Comparison of ENCODE assay signal across 8 mouse cellular contexts in genomic region chr2:163471710-163472465, GRCm38 (mm10). TPM values are rescaled to one million over a fixed set of nuclear protein-coding genes. Genes with fewer than 3 reads are reported as not detected.
DNase-seq lines count a peak whose midpoint lies in the region; ATAC-seq and TF ChIP-seq lines count a peak whose summit lies in the region.

No protein-coding gene starts in this region.

- CTCF ChIA-PET in Patski (lab: Charles Lee): interaction anchor here (0.8 to 1.8 kb wide), 10 partner anchors 9 to 114 kb away, joined by 3 to 8 read pairs (median 4); no protein-coding TSS in a partner anchor

- H3K27me3 ChIP-seq in Patski: peaks cover 3% of the 10 kb centered on the region
- no peaks in the 10 kb centered on the region for H3K27me3 ChIP-seq in kidney, embryonic 15.5 days

- WGBS in kidney, embryonic 15.5 days: 4% methylated on average over 36 of the region's 36 CpGs
- 2% methylated on average over 36 of the region's 36 CpGs for WGBS in macrophage (ENCODE audit: missing documents)

- peak; percentile 59 for ATAC-seq in Patski
- ATAC-seq in kidney, embryonic 15.5 days (replicated peaks; ENCODE audit: low FRiP score): peak; percentile 83

- TF ChIP-seq CTCF in Patski (IDR thresholded peaks at IDR 0.05): no peak

- peak overlapping the region; percentile 95 for H3K4me3 ChIP-seq in kidney, embryonic 15.5 days (replicated peaks)
- H3K4me3 ChIP-seq in macrophage (ENCODE audit: inconsistent target): peak overlapping the region; percentile 60

- no peaks in the 10 kb centered on the region for H3K9me3 ChIP-seq in kidney, embryonic 15.5 days (replicated peaks)

- POLR2A ChIA-PET in Patski (lab: Charles Lee): interaction anchor here (0.6 to 1.1 kb wide), 2 partner anchors 61 to 1199 kb away, joined by 3 to 4 read pairs; no protein-coding TSS in a partner anchor

- DNase-seq in embryo, embryonic 11.5 days (ENCODE audit: low read depth, low spot score): peak; percentile 16
- no peak for DNase-seq in embryo, embryonic 10 days (ENCODE audit: low spot score)
- no peak for DNase-seq in Patski (ENCODE audit: low read depth, low spot score)
- DNase-seq in gonadal fat pad, adult 2 months (ENCODE audit: low read depth): peak; percentile 97
- no peak for DNase-seq in urinary bladder, postnatal 10 days (ENCODE audit: low spot score)
- no peak for DNase-seq in cerebellum, adult 18-20 months

- H3K36me3 ChIP-seq in kidney, embryonic 15.5 days: peaks cover 26% of the 10 kb centered on the region
- no peaks in the 10 kb centered on the region for H3K36me3 ChIP-seq in macrophage (ENCODE audit: inconsistent target)

- in situ Hi-C loops in Patski (cut with MboI; ENCODE audit: low pct_unique_long_range_greater_than_20kb): loop anchor here (5.0 kb wide), 1 partner anchor 50 kb away; the partner anchor contains the start of gene Oser1

- H3K27ac ChIP-seq in kidney, embryonic 15.5 days: peak overlapping the region; percentile 66
- no peak overlapping the region for H3K27ac ChIP-seq in macrophage

- H3K9ac ChIP-seq in kidney, embryonic 15.5 days: peak overlapping the region; percentile 75

- H3K4me2 ChIP-seq in kidney, embryonic 15.5 days: peak overlapping the region; percentile 86

- H3K79me2 ChIP-seq in macrophage (ENCODE audit: inconsistent target): no peaks in the 10 kb centered on the region

- H3K4me1 ChIP-seq in kidney, embryonic 15.5 days: peaks cover 9% of the 10 kb centered on the region

RNA-seq across cellular contexts. Expression of gene Fitm2, which starts 0.5 kb away (rescaled TPM):
- polyA plus RNA-seq in Patski (2021) (11.7 TPM), macrophage (2018) (1.3 to 3.6 TPM (median 2.1 TPM) in 3 replicates)
- 41.0 and 44.1 TPM in 2 replicates for polyA plus RNA-seq in gonadal fat pad, adult 2 months (2012; rRNA removed)
- 9.8 TPM in 2 replicates for polyA plus RNA-seq in kidney, embryonic 15.5 days (2015; fragmentation: Nextera tagmentation; extraction: Ambion mirVana)
- 1 to 10 TPM in 12 of 26 experiments, under 1 TPM in 12, not detected in 2; 0.25 to 4.1 (median 0.97) TPM for total RNA-seq in macrophage (2018; cell fraction: chromatin; rRNA removed)
- total RNA-seq in macrophage (2018; cell fraction: cytosol; rRNA removed): 1 to 10 TPM in 25 of 26 experiments, under 1 TPM in 1; 0.81 to 3.8 (median 2.5) TPM
- 1 to 10 TPM in 25 of 26 experiments, under 1 TPM in 1; 0.86 to 6.8 (median 2.2) TPM for total RNA-seq in macrophage (2018; cell fraction: nucleus; rRNA removed)

RNA-seq across cellular contexts. Expression of gene R3hdml, which starts 20.2 kb away (rescaled TPM):
- polyA plus RNA-seq in Patski (2021) (not detected), macrophage (2018) (not detected in 3 replicates)
- polyA plus RNA-seq in gonadal fat pad, adult 2 months (2012; rRNA removed): not detected in 2 replicates
- polyA plus RNA-seq in kidney, embryonic 15.5 days (2015; fragmentation: Nextera tagmentation; extraction: Ambion mirVana): 31.2 and 34.9 TPM in 2 replicates
- not detected for total RNA-seq in macrophage (2018; cell fraction: chromatin; rRNA removed)
- not detected for total RNA-seq in macrophage (2018; cell fraction: cytosol; rRNA removed)
- not detected for total RNA-seq in macrophage (2018; cell fraction: nucleus; rRNA removed)

RNA-seq across cellular contexts. Expression of gene Gdap1l1, which starts 33.6 kb away (rescaled TPM):
- polyA plus RNA-seq in Patski (2021): 0.21 TPM
- 0.55 and 1.3 TPM in 2 replicates for polyA plus RNA-seq in gonadal fat pad, adult 2 months (2012; rRNA removed)
- 1.2 and 2.8 TPM in 2 replicates for polyA plus RNA-seq in kidney, embryonic 15.5 days (2015; fragmentation: Nextera tagmentation; extraction: Ambion mirVana)
- under 1 TPM in 6 of 26 experiments, not detected in 20; 0.49 to 0.99 (median 0.68) TPM for total RNA-seq in macrophage (2018; cell fraction: chromatin; rRNA removed)
- 1 to 10 TPM in 5 of 26 experiments, under 1 TPM in 19, not detected in 2; 0.07 to 2.1 (median 0.63) TPM for total RNA-seq in macrophage (2018; cell fraction: cytosol; rRNA removed)
- 1 to 10 TPM in 1 of 26 experiments, under 1 TPM in 7, not detected in 18; 0.41 to 1.3 (median 0.83) TPM for total RNA-seq in macrophage (2018; cell fraction: nucleus; rRNA removed)
- polyA plus RNA-seq in macrophage (2018): 0.63 to 2.4 TPM (median 1.1 TPM) in 3 replicates

RNA-seq across cellular contexts. Expression of gene Hnf4a, which starts 34.7 kb away (rescaled TPM):
- polyA plus RNA-seq in Patski (2021): 0.19 TPM
- polyA plus RNA-seq in gonadal fat pad, adult 2 months (2012; rRNA removed): 2.2 and 4.5 TPM in 2 replicates
- polyA plus RNA-seq in kidney, embryonic 15.5 days (2015; fragmentation: Nextera tagmentation; extraction: Ambion mirVana): 18.6 and 19.4 TPM in 2 replicates
- total RNA-seq in macrophage (2018; cell fraction: chromatin; rRNA removed): not detected
- not detected for total RNA-seq in macrophage (2018; cell fraction: cytosol; rRNA removed)
- total RNA-seq in macrophage (2018; cell fraction: nucleus; rRNA removed): not detected
- not detected in 3 replicates for polyA plus RNA-seq in macrophage (2018)

RNA-seq across cellular contexts. Expression of gene Oser1, which starts 47.4 kb away (rescaled TPM):
- 39.0 TPM for polyA plus RNA-seq in Patski (2021)
- 25.0 and 25.5 TPM in 2 replicates for polyA plus RNA-seq in gonadal fat pad, adult 2 months (2012; rRNA removed)
- polyA plus RNA-seq in kidney, embryonic 15.5 days (2015; fragmentation: Nextera tagmentation; extraction: Ambion mirVana): 87.0 and 87.3 TPM in 2 replicates
- total RNA-seq in macrophage (2018; cell fraction: chromatin; rRNA removed): 10 to 100 TPM; 25.3 to 59.8 (median 30.5) TPM
- 10 to 100 TPM; 32.8 to 66.5 (median 42.2) TPM for total RNA-seq in macrophage (2018; cell fraction: cytosol; rRNA removed)
- 10 to 100 TPM; 31.1 to 56.1 (median 42.5) TPM for total RNA-seq in macrophage (2018; cell fraction: nucleus; rRNA removed)
- polyA plus RNA-seq in macrophage (2018): 49.3 to 58.0 TPM (median 55.1 TPM) in 3 replicates

Comparison
In these comparisons a context has a peak if more than half of its experiments do, and no peak if none do; other contexts are left out.
1. DNase-seq: peak in embryo, embryonic 11.5 days (single experiment) and gonadal fat pad, adult 2 months (single experiment); none in embryo, embryonic 10 days (single experiment), Patski (single experiment), urinary bladder, postnatal 10 days (single experiment) and cerebellum, adult 18-20 months (0 of 2).
2. RNA of gene R3hdml, which starts 20.2 kb away (polyA plus RNA-seq): 31.2 to 34.9 TPM in kidney, embryonic 15.5 days; not detected in Patski (single experiment), not detected in gonadal fat pad, adult 2 months and not detected in macrophage; every median in the first group is over 10 times any median in the second.